Mouse (Mus musculus): ENCODE measurements around the gene Jund. TPM values are rescaled to one million over a fixed set of nuclear protein-coding genes. Genes with fewer than 3 reads are reported as not detected.

Gene Jund
- total RNA-seq, 2 experiments from 2014 or later, result 79.2 to 130 TPM

DNA sequence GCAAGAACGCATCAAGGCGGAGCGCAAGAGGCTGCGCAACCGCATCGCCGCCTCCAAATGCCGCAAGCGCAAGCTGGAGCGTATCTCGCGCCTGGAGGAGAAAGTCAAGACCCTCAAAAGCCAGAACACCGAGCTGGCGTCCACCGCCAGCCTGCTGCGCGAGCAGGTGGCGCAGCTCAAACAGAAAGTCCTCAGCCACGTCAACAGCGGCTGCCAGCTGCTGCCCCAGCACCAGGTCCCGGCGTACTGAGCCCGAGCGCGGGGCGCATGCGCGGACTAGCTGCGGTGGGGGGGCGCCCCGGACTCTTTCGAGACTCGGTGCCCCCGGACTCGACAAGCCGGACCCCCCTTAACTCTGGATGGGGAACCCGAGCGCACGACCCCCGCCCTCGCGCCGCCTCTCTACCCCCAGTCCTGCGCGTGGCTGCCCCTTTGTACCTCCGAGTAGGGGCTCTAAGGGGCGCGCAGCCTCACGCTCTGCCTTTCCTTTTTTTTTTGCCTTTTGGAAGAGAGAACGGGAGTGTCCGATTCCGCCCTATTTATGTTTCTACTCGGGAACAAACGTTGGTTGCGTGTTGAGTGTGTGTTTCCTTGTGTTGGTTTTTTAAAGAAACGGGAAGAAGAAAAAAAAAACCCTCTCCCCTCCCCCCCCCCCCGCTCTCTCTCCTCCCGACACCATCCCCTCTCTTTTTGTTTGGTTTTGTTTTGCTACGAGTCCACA lies 1.2 kb downstream of the Jund start:
- DNase-seq, result peak; percentile 84

DNA sequence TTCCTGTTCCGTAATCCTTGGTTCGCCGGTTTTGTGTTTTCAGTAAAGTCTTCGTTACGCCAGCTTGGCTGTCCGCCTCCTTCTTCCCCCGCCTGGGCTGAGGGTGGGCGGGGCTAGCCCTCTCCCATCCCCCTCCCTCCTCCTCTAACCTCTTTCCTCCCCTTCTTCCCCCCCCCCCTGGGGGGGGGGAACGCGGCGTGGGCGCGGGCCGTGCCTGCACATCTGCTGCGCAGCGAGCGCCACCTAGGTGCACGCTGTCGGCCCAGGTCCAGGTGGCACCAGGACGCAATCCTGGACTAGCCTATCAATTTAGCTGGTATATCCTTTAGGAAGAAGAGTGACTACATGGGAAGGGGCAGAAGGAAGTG lies 1.8 kb downstream of the Jund start:
- DNase-seq, result peak; percentile 87

DNA sequence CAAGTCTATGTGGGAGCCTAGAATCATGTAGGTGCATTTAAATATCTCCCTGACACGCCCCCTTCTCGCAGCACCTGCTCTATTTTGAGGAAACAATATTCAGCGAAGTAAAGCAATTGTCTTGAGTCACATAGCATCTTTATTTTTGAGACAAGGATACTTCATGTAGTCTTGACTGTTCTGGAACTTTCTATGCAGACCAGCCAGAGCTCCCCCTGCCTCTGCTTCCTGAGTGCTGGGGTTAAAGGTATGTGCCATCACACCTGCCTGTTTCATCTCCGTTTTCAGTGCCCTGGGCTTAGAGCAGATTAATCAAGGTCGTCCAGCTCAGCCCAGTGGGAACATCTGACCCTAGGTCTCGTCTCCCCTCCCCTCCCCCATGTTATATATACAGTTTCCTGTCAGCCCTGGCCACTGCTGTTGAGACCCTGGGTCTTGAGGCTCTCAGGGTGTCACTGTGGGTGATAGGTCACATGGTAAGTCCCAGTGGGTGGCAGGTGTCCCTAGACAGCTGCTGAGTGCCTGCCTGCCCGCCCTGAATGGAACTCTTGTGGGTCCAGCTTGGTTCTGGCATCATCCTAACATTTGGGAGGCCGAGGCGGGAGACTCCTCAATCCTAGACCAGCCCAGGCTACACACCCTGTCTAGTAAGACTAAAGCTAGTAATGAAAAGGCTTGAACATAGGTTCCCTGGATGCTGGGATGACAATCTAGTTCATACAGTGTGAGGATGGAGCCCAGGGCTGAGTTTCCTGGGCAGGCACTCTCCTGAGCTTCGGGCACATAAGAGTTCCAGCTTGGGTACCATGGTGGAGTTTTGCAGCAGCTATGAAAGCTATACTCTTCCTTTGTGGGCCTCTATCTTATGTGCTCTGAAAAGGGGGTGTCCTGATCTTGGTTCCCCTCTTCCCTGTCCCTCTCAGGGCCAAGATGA lies 2.6 kb downstream of the Jund start:
- no peak for DNase-seq

DNA sequence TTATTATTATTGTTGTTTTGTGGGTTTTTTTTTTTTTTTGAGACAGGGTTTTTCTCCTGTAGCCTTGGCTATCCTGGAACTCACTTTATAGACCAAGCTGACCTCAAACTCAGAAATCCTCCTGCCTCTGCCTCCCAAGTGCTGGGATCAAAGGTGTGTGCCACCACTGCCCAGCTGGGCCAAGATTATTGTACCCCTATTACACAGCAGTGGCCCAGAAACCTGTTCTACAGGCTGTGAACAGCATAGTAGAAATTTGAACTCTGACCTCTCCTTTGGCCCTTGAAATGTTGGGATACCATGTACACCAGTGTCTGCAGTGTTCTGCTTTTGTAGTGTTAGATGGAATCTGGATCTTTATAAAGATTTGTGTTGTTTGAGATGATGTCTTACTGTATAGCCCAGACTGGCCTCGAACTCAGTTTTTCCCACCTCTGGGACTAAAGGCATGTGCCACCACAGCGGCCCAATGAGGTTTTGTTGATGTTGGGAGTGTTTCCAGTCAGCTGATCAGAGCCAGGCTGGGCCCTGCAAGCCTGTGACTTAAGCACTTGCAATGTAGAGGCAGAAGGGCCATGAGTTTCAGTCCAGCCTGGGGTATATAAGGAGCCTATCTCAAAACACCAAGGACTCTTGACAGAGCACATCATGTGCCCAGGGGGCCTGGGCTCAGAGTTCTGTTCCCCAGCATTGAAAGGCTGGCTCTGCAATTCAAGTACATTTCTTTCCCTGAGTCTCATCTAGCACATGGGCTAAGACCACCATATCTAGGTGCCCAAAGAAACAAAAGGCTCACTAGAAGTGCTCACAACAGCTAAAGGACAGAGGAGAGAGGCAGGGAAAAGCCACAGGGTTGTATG lies 3.5 kb downstream of the Jund start:
- no peak for DNase-seq

- DNase-seq, result peak; percentile 80
Measured at GRCm38 (mm10) chr8:70702842-70703182, 4.1 kb downstream of the Jund start.

GRCm38 (mm10) chr8:70703287-70703686 lies 4.5 kb downstream of the Jund start, which contains the start of gene Iqcn:
Gene Iqcn, plus strand, starts transcription at chr8:70703457.
- no peak for DNase-seq

GRCm38 (mm10) chr8:70708281-70708680 lies 9.5 kb downstream of the Jund start:
- no peak for DNase-seq

GRCm38 (mm10) chr8:70709794-70710193 lies 11.0 kb downstream of the Jund start:
- DNase-seq, result no peak

- DNase-seq, result peak; percentile 72
Measured at GRCm38 (mm10) chr8:70710296-70710695, 11.5 kb downstream of the Jund start.

- no peak for DNase-seq
Measured at GRCm38 (mm10) chr8:70711041-70711440, 12.3 kb downstream of the Jund start.

- DNase-seq, result no peak
Measured at GRCm38 (mm10) chr8:70713991-70714390, 15.2 kb downstream of the Jund start.

GRCm38 (mm10) chr8:70715086-70715485 lies 16.3 kb downstream of the Jund start:
- peak; percentile 2 for DNase-seq

GRCm38 (mm10) chr8:70716521-70717400 lies 18.0 kb downstream of the Jund start:
- DNase-seq, result peak; percentile 16

DNA sequence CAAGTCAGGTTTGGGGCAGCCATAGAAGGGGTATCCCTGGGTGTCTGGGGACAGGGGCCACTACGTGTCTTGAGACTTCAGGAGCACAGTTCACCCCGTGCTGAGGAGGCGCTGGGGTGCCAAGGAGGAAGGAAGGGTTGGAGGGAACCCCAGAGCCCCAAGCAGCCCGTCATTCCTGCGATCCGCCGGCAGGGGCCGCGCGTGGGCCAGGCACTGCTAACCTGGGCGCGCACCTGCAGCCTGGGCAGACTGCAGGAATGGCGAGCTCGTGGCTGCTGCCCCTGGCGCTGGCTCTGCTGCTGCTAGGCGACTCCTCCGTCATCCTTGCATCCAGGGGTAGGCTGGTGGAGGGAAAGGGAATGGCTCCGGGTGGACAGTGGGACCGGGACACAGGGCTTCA lies 19.5 kb downstream of the Jund start, which contains the start of gene Gm3336:
Gene Gm3336 (plus strand): TSS at position 247 of the 400 bp plus-strand sequence.
- peak; percentile 52 for DNase-seq

DNA sequence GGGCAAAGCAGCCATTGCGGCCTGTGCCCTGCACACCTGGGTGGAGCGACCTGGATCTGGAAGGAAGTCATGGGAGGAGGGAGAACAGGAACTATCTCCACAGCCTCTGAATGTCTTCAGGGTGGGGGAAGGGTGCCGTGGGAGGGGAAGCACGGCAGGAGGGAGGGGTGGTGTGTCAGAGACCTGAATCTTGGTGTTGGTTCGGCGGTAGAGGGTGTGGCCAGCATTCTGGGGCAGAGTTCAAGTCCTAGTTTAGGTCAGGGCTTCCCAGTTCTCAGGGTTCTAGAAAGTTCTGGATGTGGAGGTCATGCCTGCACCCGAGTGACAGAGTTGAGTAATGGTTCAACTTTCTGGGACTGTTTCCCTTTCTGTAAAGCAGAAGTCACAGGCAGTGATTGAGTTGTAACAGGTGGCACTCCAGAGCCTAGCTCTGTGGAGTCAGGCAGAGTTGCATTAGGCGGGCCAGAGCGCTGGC lies 21.1 kb downstream of the Jund start:
- peak; percentile 6 for DNase-seq

DNA sequence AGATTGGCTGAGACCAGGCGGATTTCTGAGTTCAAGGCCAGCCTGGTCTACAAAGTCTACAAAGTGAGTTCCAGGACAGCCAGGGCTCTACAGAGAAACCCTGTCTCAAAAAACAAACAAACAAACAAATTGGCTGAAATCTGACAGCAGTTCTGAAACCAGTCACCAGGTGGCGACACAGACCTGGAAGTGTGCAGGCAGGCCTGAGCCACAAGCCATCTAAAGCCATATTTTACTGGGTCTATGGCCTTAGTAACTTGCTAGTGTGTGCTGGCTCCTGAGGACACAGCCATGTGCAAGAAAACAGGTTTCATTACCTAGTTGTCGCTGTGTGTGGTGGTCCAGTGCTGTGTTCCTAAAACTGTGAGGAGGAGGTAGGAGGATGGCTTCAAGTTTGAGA lies 22.0 kb downstream of the Jund start:
- DNase-seq, result peak; percentile 81

GRCm38 (mm10) chr8:70721601-70722000 lies 22.9 kb downstream of the Jund start:
- peak; percentile 3 for DNase-seq

- peak; percentile 2 for DNase-seq
Measured at GRCm38 (mm10) chr8:70723486-70724210, 24.9 kb downstream of the Jund start, which contains the start of gene Pde4c. Gene Pde4c, plus strand, starts transcription at chr8:70723720.

- DNase-seq, result peak; percentile 3
Measured at GRCm38 (mm10) chr8:70724216-70724615, 25.5 kb downstream of the Jund start.

DNA sequence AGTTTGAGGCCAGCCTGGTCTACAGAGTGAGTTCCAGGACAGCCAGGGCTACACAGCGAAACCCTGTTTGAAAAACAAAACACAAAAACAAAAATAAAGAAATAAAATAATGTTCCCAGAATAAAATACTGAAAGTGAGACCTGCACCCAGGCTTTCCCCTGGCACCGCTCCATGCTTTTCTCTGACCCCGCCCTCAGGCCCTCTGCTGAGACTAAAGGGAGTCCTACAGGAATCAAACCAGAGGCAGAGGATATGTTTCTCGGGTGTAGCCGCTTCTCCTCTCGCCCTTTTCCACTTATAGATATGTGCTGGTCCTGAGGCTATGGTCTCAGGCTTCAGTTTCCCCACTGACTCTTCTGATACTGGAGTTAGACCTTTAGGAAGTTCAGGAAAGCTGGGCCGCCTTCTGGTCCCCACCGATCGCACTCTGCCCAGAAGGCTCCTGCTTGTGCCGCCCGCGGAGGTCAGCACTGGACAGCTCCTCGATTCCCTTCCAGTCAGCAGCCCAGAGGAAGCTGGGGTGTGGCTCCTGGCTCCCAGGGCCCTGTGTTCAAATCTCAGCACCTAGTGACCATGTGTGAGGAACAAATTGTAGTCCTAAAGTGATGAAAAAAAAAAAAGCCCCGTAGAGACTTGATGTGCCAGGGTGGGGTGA lies 27.2 kb downstream of the Jund start:
- peak; percentile 34 for DNase-seq
